Mouse (Mus musculus) liver, embryonic 11.5 days (tissue): ENCODE data around the gene Alg12. TPM values are rescaled to one million over a fixed set of nuclear protein-coding genes. Genes with fewer than 3 reads are reported as not detected.

Experiments used
- ATAC-seq: fragments of 200-750 bp; cut with Nextera tagmentation; replicated peaks from 2 replicates; pipeline ENCODE4 v1.8.0; 2017; ENCODE audit warnings: moderate number of reproducible peaks, mild to moderate bottlenecking, moderate TSS enrichment, moderate library complexity; ENCODE audit not compliant: low FRiP score
- DNase-seq: peaks from one replicate; pipeline ENCODE4 v3.0.0-alpha.2; 2017; ENCODE audit warnings: low spot score
- H3K27ac ChIP-seq: fragments of 300-500 bp; sonication (generic); 2 replicates; pipeline ENCODE4 v1.5.1; 2014; ENCODE audit warnings: mild to moderate bottlenecking, low read depth, low read length, control low read depth
- H3K27me3 ChIP-seq: fragments of 300-500 bp; sonication (generic); replicated peaks from 2 replicates; pipeline ENCODE4 v1.6.1; 2014; ENCODE audit warnings: low read length, mixed read lengths; ENCODE audit not compliant: control insufficient read depth, insufficient read depth
- H3K36me3 ChIP-seq: fragments of 300-500 bp; sonication (generic); 2 replicates; pipeline ENCODE4 v1.6.1; 2014; ENCODE audit warnings: mild to moderate bottlenecking, low read length, moderate library complexity, mixed read lengths; ENCODE audit not compliant: control insufficient read depth, insufficient read depth
- H3K4me1 ChIP-seq: fragments of 300-500 bp; sonication (generic); replicated peaks from 2 replicates; pipeline ENCODE4 v1.6.1; 2014; ENCODE audit warnings: low read length, mixed read lengths; ENCODE audit not compliant: control insufficient read depth, insufficient read depth
- H3K4me2 ChIP-seq: fragments of 300-500 bp; sonication (generic); 2 replicates; pipeline ENCODE4 v1.6.1; 2014; ENCODE audit warnings: mild to moderate bottlenecking, control low read depth, moderate library complexity
- H3K4me3 ChIP-seq: fragments of 300-500 bp; sonication (generic); 2 replicates; pipeline ENCODE4 v1.5.1; 2014; ENCODE audit warnings: low read depth, low read length, control low read depth
- H3K9ac ChIP-seq: fragments of 300-500 bp; sonication (generic); 2 replicates; pipeline ENCODE4 v1.6.1; 2014; ENCODE audit warnings: low read depth, low read length, control low read depth
- H3K9me3 ChIP-seq: fragments of 300-500 bp; sonication (generic); 2 replicates; pipeline ENCODE4 v1.6.1; 2016; ENCODE audit warnings: low read length, inconsistent platforms, mixed read lengths; ENCODE audit not compliant: control insufficient read depth
- WGBS: fragments of 180-500 bp; shearing (Covaris S2); extraction: QIAGEN DNeasy Blood & Tissue Kit; methylation state at CpG from one replicate; pipeline ENCODE4 v1.1.7; 2014; 5-methylcytosine and 5-hydroxymethylcytosine counted together
- polyA plus RNA-seq: library from polyadenylated mRNA; unstranded; fragments of >200 nt; fragmentation: Nextera tagmentation; extraction: Ambion mirVana; gene quantifications from 2 replicates; pipeline ENCODE4 v1.2.1, GENCODE M21; 2014

The Alg12 gene
- polyA plus RNA-seq, 1 experiment from 2014 or later: 13.9 TPM

DNA sequence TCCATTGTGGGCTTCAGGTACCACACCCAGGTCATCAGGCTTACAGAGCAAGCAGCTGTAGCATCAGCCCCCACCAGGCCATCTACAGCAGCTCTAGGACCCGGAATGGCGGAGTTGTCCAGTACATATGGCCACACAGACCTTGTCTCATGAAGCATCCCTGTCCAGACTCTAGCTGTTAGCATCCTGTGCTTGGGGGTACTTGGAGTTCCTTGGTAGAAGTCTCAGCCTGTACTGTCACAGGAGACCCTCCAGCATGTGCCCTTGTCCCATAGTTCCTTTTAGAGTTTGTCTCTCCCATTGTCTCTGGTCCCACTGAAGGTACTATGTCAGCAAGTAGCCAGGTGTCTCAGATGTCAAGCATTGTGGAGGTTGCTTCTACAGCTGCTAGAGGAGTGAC, 30.5 kb upstream of the Alg12 start:
- 84% methylated on average over 2 of the region's 2 CpGs for WGBS
- Histone ChIP-seq H3K9ac (no peak overlapping the region), H3K4me2 (no peak overlapping the region), H3K9me3 (no peaks in the 10 kb centered on the region), H3K36me3 (no peaks in the 10 kb centered on the region), H3K4me3 (no peak overlapping the region), H3K4me1 (peaks cover 4% of the 10 kb centered on the region; the same call in 1 of the 2 replicates), H3K27ac (no peak overlapping the region), H3K27me3 (no peaks in the 10 kb centered on the region)
- ATAC-seq (no peak), DNase-seq (no peak)

DNA sequence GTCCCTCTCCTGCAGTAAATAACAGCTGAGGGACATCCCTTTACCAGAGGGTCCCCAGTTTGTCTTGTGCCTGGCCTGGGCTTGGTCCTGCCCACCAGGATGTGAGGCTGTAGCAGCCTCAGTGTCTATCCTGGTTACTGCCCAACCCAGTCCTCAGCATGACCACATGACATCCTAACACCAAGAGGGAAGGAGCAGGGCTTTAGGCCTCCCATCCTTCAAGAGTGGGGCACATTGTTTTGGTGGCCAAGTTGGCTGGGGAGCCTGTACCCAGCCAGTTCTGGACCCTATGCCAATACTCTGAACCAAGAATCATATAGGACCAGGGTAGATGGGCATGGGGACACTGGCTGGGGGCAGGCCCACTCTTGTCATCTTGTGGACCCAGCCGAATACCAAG, 29.5 kb upstream of the Alg12 start:
- WGBS: 83% methylated on average over 1 of the region's 1 CpGs
- DNase-seq (no peak), ATAC-seq (no peak)
- H3K36me3 ChIP-seq: no peaks in the 10 kb centered on the region
- H3K4me2 ChIP-seq: no peak overlapping the region
- no peaks in the 10 kb centered on the region for H3K27me3 ChIP-seq
- no peak overlapping the region for H3K4me3 ChIP-seq
- H3K4me1 ChIP-seq: peaks cover 4% of the 10 kb centered on the region; the same call in 1 of the 2 replicates
- H3K9ac ChIP-seq: no peak overlapping the region
- no peaks in the 10 kb centered on the region for H3K9me3 ChIP-seq
- no peak overlapping the region for H3K27ac ChIP-seq

DNA sequence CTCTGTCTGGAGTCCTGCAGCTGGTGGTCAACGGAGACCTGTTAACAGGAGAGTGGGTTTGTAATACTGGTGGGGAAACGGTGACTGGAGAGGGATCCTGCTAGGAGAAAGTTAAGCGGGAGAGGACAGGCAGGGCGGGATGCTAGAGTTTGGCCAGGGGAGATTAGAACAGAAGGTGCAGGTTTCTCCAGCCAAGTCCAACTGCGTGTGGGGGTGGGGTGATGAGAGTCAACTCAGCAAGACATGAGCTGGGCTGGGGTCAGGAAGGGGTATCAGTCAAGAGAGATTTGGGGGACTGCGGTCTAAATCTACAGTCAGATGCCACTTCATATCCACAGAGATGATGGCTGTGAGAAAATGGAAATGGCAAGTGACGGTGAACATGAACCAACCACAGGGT, 25.8 kb upstream of the Alg12 start:
- ATAC-seq (no peak), DNase-seq (no peak)
- no peaks in the 10 kb centered on the region for H3K27me3 ChIP-seq
- H3K9me3 ChIP-seq: no peaks in the 10 kb centered on the region
- no peak overlapping the region for H3K27ac ChIP-seq
- H3K4me3 ChIP-seq: no peak overlapping the region
- no peaks in the 10 kb centered on the region; the same call in 1 of the 2 replicates for H3K4me1 ChIP-seq
- H3K9ac ChIP-seq: no peak overlapping the region
- H3K36me3 ChIP-seq: no peaks in the 10 kb centered on the region
- 80% methylated on average over 7 of the region's 7 CpGs for WGBS
- no peak overlapping the region for H3K4me2 ChIP-seq

DNA sequence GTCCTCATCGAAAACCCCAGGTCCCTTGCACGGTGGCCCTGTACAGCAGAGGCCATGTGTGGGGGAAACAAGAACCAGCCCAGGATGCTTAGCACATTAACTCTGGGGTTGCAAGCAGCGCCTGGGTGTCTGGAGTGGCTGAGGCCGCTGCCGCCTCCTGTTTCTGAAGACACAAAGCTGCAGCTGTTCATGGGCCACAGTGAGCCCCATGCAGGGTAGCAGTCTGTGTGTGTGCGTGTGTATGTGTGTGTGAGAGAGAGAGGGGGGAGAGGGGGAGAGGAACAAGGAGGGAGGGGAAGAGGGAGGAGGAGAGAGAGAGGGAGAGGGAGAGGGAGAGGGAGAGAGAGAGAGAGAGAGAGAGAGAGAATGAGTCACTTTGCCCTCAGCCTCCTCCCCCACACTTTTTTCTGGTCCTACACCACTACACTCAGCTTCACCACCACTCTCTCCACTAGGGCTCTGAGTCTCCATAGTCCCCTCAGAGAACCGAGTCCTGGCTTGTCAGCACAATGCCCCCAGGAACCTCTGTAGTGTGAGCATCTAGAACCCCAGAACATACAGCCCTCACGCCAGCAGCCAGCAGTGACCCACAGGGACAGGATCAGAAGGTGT, 24.5 kb upstream of the Alg12 start:
- 0 out of 2 replicates have a peak, but pooled peaks cover 3% of the 10 kb centered on the region for H3K27me3 ChIP-seq
- peaks cover 9% of the 10 kb centered on the region for H3K4me1 ChIP-seq
- WGBS: 45% methylated on average over 8 of the region's 8 CpGs
- H3K4me3 ChIP-seq: no peak overlapping the region
- H3K27ac ChIP-seq: no peak overlapping the region
- ATAC-seq: no peak
- H3K4me2 ChIP-seq: no peak overlapping the region
- H3K9me3 ChIP-seq: no peaks in the 10 kb centered on the region
- H3K9ac ChIP-seq: 0 out of 2 replicates have a peak overlapping the region, but pooled peaks have one; percentile 20
- no peaks in the 10 kb centered on the region for H3K36me3 ChIP-seq
- no peak for DNase-seq

DNA sequence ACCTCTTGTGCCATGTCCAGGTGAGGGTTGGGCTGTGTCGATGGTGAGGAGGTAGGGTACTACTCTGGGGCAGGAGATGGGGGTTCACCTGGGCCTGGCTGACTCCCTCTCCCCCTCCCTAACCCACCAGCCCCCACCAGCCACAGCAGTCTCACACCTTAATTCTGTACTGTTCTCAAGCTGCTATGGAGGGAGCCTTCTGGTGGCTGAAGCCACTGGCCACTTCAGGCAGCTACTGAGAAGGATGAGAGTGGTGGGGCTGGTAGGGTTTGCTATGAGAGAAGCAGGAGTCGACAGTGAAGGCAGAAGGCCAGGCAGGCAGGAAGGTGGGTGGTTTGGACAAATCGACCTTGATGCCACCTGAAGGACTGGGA, 23.2 kb upstream of the Alg12 start:
- Histone ChIP-seq H3K4me1 (peaks cover 15% of the 10 kb centered on the region), H3K9ac (no peak overlapping the region), H3K4me3 (no peak overlapping the region), H3K36me3 (no peaks in the 10 kb centered on the region), H3K9me3 (no peaks in the 10 kb centered on the region), H3K4me2 (no peak overlapping the region), H3K27me3 (peaks cover 7% of the 10 kb centered on the region; the same call in 1 of the 2 replicates), H3K27ac (no peak overlapping the region)
- DNase-seq: no peak
- ATAC-seq: no peak
- 56% methylated on average over 3 of the region's 3 CpGs for WGBS

DNA sequence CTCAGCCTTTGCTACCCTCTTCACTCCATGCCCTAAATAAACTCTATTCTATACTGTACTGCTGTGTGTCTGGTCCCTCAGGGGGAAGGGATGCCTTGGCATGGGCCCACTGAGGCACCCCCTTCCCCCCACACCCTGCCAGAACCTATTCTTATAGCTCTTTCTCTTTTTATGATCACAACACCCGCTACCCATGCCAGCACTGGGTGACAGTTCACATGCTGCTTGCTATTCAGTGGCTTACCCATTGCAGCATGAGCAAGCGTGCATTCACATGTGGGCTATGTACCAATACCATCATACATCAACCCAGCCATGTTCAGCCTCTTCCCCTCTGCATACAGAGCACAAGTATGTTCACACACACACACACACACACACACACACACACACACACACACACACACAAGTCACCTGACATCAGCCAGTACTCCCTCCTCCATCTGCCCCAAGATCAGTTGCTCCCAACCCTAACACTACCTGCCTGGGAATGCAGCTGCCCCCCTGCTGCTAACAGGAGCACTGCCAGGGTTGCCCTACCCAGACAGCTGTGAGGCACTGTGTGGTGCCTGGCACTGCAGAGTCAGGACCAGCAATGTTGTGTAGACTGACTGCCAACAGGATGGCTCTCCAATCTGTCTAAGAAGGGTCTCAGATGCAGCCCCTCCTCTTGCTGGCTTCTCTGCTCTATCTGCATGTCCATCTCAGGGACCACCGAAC, 22.6 kb upstream of the Alg12 start:
- Histone ChIP-seq H3K9me3 (no peaks in the 10 kb centered on the region), H3K4me3 (no peak overlapping the region), H3K27me3 (peaks cover 7% of the 10 kb centered on the region; the same call in 1 of the 2 replicates), H3K36me3 (no peaks in the 10 kb centered on the region), H3K4me2 (no peak overlapping the region), H3K4me1 (peaks cover 15% of the 10 kb centered on the region), H3K27ac (no peak overlapping the region), H3K9ac (no peak overlapping the region)
- no peak for DNase-seq
- WGBS: 87% methylated on average over 3 of the region's 3 CpGs
- ATAC-seq: no peak

DNA sequence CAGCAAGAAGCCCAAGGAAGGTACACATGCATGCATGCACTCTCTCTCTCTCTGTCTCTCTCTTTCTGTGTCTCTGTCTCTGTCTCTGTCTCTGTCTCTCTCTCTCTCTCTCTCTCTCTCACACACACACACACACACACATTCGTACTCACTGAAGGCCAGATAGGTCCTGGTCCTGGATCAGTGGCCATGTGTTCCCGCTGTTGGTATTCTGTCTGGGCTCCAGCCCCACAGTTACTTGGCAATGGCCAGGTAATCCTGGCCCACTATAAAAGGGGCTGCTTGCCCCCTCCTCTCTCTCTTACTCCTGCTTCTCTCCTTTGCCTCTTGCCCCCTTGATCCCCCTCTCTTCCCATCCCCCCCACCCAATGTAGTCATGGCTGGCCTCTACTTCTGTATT, 22.0 kb upstream of the Alg12 start:
- H3K36me3 ChIP-seq: no peaks in the 10 kb centered on the region
- no peak overlapping the region for H3K9ac ChIP-seq
- 79% methylated on average over 2 of the region's 2 CpGs for WGBS
- H3K27me3 ChIP-seq: peaks cover 7% of the 10 kb centered on the region; the same call in 1 of the 2 replicates
- no peak overlapping the region for H3K4me2 ChIP-seq
- H3K27ac ChIP-seq: no peak overlapping the region
- H3K4me3 ChIP-seq: no peak overlapping the region
- ATAC-seq: no peak
- H3K9me3 ChIP-seq: no peaks in the 10 kb centered on the region
- H3K4me1 ChIP-seq: peaks cover 15% of the 10 kb centered on the region
- DNase-seq: no peak

DNA sequence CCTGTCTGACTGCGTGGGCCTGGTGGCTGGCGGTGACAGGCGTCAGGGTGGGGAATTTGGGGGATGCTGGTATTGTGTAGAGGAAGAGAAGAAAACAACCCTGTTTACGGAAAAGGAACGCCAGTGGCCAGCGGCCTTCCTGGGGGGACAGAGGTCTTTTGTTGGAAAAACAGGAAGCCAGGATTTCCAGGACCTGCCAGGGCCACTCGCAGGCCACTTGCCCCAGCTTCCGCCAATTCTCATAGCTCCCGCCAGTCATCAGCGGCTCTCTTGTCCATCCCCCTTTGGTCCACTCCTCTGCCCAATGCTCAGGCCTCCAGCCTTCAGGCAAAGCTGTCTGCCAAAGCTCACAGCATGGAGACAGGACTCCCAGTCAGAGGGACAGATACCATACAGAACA, 21.0 kb upstream of the Alg12 start:
- Histone ChIP-seq H3K36me3 (no peaks in the 10 kb centered on the region), H3K27me3 (peaks cover 7% of the 10 kb centered on the region; the same call in 1 of the 2 replicates), H3K4me3 (no peak overlapping the region), H3K9ac (no peak overlapping the region), H3K4me2 (no peak overlapping the region), H3K27ac (peak overlapping the region; percentile 36), H3K4me1 (peaks cover 15% of the 10 kb centered on the region), H3K9me3 (no peaks in the 10 kb centered on the region)
- DNase-seq: no peak
- whole genome bisulfite sequencing: 61% methylated on average over 10 of the region's 10 CpGs
- ATAC-seq: no peak

DNA sequence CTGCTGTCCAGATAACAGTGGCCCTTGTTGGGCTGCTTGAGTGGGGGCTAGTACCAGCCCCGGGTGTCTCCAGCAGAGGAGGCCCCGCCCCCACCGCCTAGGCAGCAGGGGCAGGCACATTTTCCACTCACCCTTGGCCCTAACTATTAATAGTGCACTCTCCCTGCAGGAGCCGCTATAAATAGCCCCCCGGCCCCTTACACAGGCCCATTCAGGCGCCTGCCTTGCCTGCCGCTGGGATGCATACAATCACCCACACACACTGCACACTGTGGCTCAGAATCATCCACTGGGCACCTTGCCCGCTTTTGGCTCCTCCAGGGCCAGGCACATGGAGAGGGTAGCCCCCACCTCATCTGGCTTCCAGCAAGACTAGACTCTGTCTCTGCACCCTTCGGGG, 20.2 kb upstream of the Alg12 start:
- H3K27ac ChIP-seq: peak overlapping the region; percentile 36; the same call in 1 of the 2 replicates
- ATAC-seq: peak; percentile 43; the same call in 1 of the 2 replicates
- no peaks in the 10 kb centered on the region for H3K36me3 ChIP-seq
- H3K9me3 ChIP-seq: no peaks in the 10 kb centered on the region
- peak; percentile 58 for DNase-seq
- H3K4me1 ChIP-seq: peaks cover 15% of the 10 kb centered on the region
- no peak overlapping the region for H3K4me3 ChIP-seq
- H3K9ac ChIP-seq: no peak overlapping the region
- peaks cover 7% of the 10 kb centered on the region; the same call in 1 of the 2 replicates for H3K27me3 ChIP-seq
- peak overlapping the region; percentile 20; the same call in 1 of the 2 replicates for H3K4me2 ChIP-seq
- WGBS: 23% methylated on average over 9 of the region's 9 CpGs
